Mouse (Mus musculus) kidney, adult 9 months (tissue): ENCODE results near the gene Car15.

ENCODE experiments used
- DNase-seq: peaks from one replicate; pipeline ENCODE4 v3.0.0; 2022

The Car15 gene

GRCm38 (mm10) chr16:17799584-17799983 lies 38.6 kb downstream of the Car15 start:
- DNase-seq, result no peak

- peak; percentile 54 for DNase-seq
Observed at GRCm38 (mm10) chr16:17798321-17799180, 39.6 kb downstream of the Car15 start.

DNA sequence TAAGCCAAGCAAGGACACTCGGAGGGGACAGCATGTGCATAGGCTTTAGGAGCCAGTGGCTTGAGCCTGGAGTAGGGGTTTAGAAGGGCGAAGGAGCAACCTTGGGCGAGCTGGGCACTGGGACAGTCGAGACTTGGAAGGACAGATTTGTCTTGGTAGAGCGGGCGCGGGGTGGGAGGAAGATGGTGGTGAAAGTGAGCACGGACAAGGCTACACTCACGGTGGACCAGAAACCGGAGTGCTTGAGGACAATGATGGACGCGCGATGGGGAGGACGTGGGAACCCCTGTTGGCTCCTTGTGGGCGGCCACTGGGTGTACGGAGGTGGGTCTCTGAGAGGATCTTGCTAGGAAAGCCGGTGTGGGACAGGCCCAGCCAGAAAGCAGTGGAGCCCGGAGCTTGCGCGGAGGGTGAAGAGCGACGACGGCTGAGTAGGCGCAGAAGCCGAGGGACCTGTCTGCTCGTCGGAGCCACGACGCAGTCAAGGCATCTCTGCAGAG lies 40.3 kb downstream of the Car15 start:
- DNase-seq, result no peak

- no peak for DNase-seq
Observed at GRCm38 (mm10) chr16:17796971-17797811, 41.0 kb downstream of the Car15 start, which contains the start of gene Scarf2. Gene Scarf2, plus strand, starts transcription at chr16:17797282.

- DNase-seq, result no peak
Observed at GRCm38 (mm10) chr16:17796519-17796918, 41.6 kb downstream of the Car15 start.

GRCm38 (mm10) chr16:17795643-17796042 lies 42.5 kb downstream of the Car15 start:
- no peak for DNase-seq

DNA sequence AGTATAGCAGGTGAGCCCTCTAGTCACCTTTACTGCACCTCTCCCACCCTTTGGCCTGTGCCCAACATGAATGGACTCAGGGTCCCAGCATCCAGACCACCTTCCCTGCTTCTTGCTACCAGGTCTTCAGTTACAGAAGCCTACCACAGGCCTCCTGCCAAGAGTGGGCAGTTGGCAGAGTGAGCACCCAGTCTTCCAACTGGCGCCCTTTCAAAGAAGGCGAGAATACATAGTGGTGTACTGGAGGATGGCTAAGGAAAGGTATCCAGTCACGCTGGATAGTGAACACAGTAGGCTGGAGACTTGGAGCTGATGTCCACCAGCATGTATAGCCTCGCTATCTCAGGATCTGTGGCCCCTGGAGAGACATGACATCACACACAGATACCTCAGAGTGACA lies 44.1 kb downstream of the Car15 start:
- DNase-seq, result no peak

- DNase-seq, result no peak
Observed at GRCm38 (mm10) chr16:17792728-17793127, 45.4 kb downstream of the Car15 start.

DNA sequence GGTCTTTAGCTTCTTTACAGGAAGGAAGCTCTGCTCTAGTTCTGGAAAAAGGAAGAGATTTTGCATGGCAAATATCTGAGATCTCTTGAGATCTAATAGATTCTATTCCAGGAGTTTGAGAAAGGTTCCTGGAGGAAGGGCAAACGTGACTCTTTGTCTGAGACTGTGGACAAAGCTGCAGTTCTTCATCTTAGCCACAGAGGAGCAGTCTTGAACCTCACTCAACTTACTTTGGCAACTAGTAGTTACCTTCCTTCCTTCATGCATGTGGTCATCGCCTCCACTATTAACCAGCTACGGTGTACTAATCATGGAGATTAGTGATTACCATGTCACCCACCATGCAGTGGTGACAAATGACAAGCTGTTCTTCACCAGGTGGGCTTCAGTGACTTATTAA lies 52.8 kb downstream of the Car15 start:
- DNase-seq, result no peak
